Mouse (Mus musculus) ES-E14 (cell line): Measurements from ENCODE around the gene Fanca.

Experiments used
- CHD2 ChIP-seq: IDR thresholded peaks from 2 replicates; pipeline ENCODE4 v1.6.1; 2014; ENCODE audit warnings: mild to moderate bottlenecking, low read depth, low read length, inconsistent platforms
- MAFK ChIP-seq: IDR thresholded peaks from 2 replicates; pipeline ENCODE4 v1.6.1; 2014; ENCODE audit warnings: mild to moderate bottlenecking, low read depth, low read length, inconsistent platforms; ENCODE audit not compliant: insufficient read depth

GRCm38 (mm10) chr8:123290679-123291078, 27.7 kb downstream of the Fanca start:
- no peak for TF ChIP-seq CHD2
- TF ChIP-seq MAFK, result no peak
